Mouse (Mus musculus) neutrophil, adult 83 days (primary cell): Measurements from ENCODE around the gene Sytl1. TPM values are rescaled to one million over a fixed set of nuclear protein-coding genes. Genes with fewer than 3 reads are reported as not detected.

Experiments used
- total RNA-seq, 2 experiments: library from RNA; stranded (reverse); gene quantifications; one replicate each; pipeline ENCODE4 v1.2.4; 2023

Sytl1 gene
- total RNA-seq = 10 to 100 TPM; 32.7 to 33.3 TPM

DNA sequence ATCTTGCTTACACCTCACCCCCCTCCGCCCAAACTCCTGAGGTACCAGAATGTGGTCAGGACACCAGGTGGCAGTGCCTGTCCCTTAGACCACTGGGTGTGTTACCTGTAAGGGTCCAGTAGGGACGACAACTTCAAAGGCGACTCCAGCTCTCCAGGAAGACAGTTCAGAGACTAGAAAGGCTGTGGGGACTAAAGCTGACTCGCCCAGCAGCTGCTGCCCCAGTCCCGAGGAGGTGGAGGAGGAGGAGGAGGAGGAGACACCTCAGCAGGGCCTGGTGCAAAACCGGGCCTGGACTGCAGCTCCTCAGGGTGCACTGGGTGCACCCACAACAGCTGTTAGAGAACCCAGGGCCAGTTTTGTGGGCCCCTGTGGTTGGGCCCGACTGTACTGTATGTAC lies at the start of gene Sytl1:
Sytl1 (minus strand) TSS at position 232 of the 400 bp plus-strand sequence.

DNA sequence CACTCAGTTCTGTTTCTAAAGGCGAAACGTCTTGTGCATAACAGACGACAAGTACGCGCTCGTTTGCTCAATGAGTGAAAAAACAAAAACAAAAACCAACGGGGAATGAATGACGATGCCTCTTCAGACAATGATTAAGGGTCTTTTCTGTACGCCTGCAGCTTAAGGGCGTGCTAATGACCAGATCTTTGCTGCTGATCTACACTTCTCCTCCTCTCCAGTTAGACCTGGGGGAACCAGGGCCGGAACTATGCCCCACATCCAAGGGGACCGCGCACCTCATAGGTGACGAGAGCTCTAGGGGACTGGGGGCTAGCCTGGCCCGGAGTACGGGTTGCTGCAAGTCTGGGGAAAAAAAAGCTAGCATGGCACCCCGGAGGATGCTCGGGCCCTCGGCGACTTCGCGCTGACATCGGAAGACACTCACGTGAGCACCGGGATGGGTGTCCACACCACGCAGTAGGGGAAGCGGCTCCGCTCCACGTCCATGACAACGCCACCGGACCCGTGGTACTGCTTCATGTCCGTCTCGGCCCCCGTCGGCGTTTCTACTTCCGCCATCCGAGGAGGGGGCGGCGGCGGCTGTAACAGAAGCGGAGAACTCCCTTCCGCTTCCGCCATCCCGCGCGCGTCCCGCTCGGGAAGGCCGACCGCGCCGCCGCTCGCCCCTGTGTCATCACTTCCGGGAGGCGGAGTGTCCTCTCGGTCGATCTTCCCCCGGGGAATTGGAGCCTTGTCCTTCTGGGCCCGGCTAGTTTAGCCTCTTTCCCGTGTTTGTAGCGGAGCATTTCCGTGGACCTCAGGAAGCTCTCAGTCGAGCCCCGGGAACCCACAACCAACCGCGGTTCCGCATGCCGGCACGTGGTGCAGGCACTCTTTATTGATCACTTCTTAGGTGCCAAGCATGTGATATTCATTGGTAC lies 14.5 kb upstream of the Sytl1 start, which contains the start of gene Tmem222:
Tmem222 (minus strand) TSS at position 689 of the 923 bp plus-strand sequence.

DNA sequence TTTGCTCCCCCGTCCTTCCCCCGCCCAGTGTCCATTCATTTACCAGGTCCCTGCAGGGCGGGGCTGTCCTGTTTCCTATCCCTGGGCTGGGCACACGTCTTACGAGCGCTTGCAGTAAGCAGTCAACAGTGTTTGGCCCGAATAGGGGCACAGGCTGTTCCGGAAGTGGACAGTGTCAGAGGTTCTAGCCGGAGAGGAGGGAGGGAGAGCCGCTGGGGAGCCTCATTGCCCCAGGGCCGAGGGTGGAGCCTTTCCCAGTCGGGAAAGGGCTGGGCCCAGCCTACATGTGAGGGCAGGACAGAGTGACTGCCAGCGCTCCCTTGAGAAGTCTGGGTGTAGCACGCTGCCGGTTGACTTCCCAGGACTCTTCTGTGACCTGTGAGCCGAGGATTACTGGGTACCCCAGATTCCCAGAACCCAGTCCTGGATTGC lies 22.4 kb downstream of the Sytl1 start, which contains the start of gene Map3k6:
Map3k6 (plus strand) TSS at position 329 of the 432 bp plus-strand sequence.

DNA sequence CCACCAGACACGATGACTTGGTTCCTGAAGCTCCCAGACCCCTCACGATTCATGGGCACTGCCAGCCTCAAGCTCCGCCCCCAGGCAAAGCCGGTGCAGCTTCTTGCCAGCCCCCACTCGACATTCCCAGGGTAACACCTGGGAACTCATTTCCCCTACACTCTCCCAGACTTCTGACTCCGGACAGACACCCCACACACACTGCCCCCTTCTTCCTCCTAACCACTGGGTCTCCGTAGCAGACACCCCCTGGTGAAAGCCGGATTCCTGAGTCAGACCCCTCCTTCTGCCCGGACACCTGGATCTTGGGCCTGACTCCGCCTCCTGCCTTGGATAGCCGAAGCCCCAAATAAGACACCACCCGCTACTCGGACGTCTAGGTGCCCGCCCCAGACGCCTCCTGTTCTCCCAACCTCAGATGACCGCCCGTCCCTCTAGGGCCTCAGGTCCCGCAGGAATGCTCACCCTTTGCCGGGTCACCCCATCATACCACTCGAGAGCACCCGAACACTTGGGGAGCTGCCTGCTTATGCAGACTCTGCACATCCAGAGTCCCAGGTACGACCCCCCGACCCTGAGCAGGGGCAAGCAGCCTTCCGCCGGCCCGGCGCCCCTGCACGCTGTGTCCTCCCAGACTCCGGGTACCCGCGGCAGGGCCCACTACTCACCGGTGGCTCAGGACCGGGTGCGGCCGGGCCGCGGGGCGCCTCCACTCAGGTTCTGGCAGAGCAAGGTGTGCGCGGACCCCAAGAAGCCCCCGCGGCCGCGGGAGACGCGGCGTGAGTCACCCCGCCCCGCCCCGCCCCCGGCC lies 51.0 kb downstream of the Sytl1 start, which contains the start of the genes Cd164l2 and Gpr3:
Cd164l2 (plus strand) TSS at position 381 of the 811 bp plus-strand sequence.
Gpr3 (minus strand) TSS at position 786 of the 811 bp plus-strand sequence.

Other genes starting within 250 kb of the Sytl1 start
- 100 to 1,000 TPM; 230 to 271 TPM for gene Wasf2, start 132.6 kb downstream of the Sytl1 start, total RNA-seq
- not detected for gene Cd164l2, start 51.0 kb downstream of the Sytl1 start, total RNA-seq
- gene Gpr3, start 50.6 kb downstream of the Sytl1 start, total RNA-seq = not detected
- 1 to 10 TPM; 6.1 to 8.7 TPM for gene Map3k6, start 22.3 kb downstream of the Sytl1 start, total RNA-seq
- gene Tmem222, start 14.7 kb upstream of the Sytl1 start, total RNA-seq = 10 to 100 TPM; 31.7 to 32.5 TPM
- 10 to 100 TPM; 55.9 to 59.9 TPM for gene Wdtc1, start 90.4 kb upstream of the Sytl1 start, total RNA-seq
- 10 to 100 TPM; 62.6 to 62.7 TPM for gene Slc9a1, start 106.6 kb upstream of the Sytl1 start, total RNA-seq
- gene Tent5b, start 217.0 kb upstream of the Sytl1 start, total RNA-seq = not detected
- not detected for gene Trnp1, start 235.4 kb upstream of the Sytl1 start, total RNA-seq